Mouse (Mus musculus) adipocyte (in vitro differentiated cells): ENCODE results near the gene Sertad3.

ENCODE experiments used
- DNase-seq: peaks from one replicate; pipeline ENCODE4 v3.0.0-alpha.2; 2016; ENCODE audit warnings: low spot score

Sertad3 gene

DNA sequence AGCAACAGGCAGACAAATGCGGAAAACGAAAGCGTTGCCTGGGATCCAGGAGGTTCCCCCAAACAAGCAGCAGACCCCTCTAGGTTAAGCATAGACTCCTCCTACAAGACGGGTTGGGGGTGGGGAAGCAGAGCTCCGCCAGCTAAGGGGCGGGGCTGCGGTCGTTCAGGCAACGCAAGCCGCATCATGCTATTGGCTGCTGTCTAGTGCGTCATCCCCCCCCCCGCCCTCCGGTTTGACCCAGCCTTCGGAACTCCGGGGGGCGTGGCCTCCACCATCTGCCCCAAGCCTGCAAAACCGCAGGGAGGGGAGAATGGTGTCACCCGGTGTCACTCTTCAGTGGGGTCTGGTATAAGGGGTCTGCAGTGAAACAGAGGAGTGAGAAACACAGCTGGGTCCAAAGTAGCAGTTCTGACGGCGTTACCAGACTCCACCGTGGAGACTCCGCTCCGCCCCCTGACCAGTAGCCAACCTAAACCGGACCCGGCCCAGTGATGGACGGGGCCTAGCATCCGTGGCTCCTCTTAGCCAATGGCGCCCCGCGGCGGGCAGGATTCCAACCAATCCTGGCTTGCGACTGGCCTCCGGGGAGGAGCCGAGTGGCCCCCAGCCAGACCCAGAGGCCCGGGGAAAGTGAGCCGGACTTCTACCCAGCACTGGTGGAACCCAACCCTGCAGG is at the start of gene Sertad3:
TSS of gene Sertad3 (plus strand) at position 613 of the 679 bp plus-strand sequence.
- peak; percentile 96 for DNase-seq

DNA sequence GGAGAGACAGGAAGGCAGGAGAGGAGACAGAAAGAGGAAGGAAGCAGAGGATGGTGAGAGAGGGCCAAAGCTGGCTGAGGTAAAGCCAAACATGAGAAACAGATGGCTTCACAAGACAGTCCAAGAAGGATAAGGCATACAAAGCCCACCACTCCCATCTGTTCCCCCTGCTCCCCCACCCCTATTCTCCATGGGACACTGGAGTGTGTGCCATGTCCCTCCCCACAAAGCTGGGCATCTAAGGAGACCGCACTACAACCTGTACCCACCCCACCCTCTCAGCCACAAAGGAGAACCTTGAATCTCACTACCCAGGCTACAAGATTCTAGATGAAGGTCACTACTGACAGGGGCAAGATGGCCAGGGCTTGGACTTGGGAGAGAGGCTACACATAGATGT is 46.2 kb upstream of the Sertad3 start:
- no peak for DNase-seq

DNA sequence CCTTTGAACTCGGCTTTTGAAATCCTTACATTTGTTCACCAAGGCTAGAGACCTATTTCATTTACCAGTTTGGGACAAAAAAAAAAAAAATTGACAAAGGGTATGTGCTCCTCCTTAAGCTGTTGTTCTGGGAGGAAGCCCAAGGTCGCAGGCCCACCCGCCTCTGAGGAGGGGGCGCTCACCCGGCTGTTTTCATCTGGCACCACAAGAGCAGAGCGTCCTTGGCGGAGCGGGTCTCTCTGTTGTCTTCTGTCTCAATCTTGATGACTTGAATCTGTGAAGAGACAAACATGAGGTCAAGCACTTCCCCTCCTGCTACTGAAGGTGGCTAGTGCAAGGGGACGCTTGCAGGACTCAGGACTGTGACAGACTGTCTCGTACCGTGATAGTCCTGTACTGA is 45.6 kb upstream of the Sertad3 start:
- no peak for DNase-seq

DNA sequence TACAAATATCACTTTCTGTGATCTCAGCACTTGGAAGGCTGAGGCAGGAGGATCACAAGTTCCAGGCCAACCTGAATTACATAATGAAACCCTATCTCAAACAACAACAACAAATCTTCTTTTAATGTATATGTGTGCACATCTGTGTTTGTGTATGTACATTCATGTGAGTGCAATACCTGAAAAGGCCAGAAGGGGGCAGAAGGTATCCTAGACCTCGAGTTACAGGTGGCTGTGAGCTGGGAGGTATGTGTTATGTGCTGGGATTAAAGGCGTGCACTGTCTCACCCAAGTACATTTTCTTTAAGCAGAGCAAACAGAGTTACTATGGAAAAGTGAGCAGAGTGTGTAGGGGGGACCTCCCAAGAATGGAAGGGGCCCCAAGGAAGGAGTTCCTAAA is 44.4 kb upstream of the Sertad3 start:
- DNase-seq, result no peak

DNA sequence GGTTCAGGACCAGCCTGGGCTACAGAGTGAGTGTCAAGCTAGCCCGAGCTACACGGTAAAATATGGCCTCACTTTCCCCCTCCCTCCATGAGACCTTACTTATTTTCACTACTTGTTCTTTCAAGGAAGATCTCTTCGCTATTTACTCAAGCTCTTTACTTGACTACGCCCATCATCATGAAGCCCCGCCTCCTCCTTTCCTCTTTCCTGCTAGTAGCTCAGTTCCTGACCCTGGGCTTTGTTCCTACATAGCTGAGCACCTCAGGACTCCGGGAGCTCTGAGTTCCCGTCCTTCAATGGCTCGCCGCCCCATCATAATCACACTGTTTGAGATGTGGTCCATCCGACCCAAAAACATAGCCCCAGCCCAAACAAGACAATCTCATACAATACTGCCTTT is 40.2 kb upstream of the Sertad3 start:
- no peak for DNase-seq

DNA sequence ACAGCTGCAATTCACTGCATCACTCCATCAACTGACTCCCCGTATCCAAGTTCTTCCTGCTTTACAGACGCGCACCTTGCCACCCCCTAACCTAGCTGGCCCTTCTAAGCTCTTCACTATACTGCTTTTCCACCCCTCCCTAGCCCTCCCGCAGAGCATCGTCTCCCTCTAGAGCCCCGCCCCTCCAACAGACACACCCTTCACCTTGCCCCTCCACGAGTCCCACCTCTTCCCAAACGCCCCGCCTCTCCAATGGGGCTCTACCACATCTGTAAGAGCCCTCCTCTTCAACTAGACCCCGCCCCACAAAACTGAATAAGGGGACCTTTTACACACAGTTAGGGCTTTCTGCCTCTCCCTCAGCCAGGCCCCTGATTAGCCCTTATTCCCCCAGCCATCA is 39.8 kb upstream of the Sertad3 start:
- no peak for DNase-seq

DNA sequence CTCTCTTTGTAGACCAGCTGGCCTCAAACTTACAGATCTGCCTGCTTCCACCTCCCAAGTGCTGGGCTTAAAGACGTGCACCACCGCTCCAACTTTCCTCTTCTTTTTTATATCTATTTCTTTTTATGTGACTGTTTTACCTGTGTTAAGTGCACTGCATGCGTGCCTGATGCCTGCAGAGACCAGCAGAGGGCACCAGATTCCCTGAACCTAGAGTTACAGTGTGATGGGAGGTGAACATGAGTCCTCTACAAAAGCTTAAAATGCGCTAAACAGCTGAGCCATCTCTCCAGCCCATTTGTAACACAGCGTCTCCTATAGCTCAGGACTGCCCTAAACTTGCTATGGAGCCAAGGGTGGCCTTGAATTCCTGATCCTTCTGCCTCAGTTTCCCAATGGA is 36.0 kb upstream of the Sertad3 start:
- DNase-seq, result no peak

DNA sequence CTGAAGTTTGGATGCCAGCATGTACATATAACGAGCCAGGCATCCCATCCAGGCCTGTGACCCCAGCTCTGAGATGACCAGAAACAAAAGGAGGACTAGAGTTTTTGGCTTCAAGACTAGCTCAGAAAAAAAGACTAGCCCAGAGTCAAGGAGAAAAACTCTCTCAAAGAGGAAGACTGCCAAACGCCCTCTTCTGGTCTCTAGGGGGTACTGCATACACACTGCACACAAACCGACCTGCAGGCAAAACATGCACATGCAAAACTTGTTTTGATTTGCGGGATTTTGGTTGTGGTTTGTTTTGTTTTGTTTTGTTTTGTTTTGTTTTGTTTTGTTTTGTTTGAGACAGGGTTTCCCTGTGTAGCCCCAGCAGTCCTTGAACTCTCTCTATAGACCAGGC is 33.6 kb upstream of the Sertad3 start:
- DNase-seq, result no peak

DNA sequence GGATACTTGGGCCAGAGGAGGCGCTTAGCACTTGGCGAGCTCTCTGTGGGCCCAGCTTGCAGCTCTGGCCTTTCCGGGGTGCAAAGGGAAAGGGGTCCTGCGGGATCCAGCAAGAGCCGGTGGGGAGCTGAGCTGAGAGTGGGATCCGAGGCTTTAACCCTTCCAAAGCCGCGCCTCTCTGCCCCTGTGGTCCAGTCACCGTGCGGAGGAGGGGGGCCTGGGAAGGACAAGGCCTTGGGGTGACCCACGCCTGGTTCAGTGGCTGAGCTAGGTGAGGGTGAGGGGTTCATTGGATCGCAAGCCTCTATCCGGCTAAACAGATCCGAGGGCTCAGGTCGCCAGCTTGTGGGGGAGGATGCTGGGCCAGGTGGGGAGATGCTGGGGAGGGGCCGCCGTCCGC is 27.5 kb upstream of the Sertad3 start:
- DNase-seq, result no peak

DNA sequence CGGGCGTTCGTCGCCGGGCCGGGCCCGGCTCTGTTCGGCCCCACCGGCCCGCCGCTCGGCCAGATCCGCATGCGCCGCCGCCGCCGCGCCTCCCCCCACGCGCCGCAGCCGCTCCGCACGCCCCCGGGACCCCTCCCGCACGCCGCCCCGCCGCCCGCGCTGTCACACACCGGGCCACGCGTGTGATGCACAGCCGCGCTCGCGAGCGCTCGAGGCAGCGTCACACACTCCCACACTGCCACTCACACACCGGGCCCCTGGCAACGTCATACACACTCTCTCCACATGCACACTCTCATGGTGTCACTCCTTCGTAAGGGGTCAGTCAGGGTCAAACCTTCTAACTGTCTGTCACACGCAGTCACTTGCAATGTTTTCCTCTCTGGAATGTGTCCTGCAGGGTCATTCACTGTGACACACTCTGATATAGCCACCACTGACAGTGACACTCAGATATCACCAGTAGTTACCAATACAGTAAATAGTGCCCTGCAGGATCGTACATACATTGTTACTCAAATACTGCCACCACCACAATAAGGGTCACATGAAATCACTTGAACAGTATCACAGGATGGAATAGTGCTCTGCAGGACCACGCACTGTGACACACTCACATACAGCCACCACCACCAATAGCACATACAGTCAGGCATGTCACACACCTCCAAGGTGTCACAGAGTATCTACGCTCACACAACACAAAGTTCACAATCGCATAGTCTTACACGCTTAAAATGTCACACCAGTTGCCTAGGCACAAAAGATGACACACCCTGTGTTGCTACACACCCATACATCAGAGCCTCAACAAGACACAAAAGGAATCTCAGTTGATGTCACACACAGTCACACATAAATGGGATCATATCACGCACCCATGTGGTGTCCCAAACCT is 26.8 kb upstream of the Sertad3 start:
- no peak for DNase-seq

DNA sequence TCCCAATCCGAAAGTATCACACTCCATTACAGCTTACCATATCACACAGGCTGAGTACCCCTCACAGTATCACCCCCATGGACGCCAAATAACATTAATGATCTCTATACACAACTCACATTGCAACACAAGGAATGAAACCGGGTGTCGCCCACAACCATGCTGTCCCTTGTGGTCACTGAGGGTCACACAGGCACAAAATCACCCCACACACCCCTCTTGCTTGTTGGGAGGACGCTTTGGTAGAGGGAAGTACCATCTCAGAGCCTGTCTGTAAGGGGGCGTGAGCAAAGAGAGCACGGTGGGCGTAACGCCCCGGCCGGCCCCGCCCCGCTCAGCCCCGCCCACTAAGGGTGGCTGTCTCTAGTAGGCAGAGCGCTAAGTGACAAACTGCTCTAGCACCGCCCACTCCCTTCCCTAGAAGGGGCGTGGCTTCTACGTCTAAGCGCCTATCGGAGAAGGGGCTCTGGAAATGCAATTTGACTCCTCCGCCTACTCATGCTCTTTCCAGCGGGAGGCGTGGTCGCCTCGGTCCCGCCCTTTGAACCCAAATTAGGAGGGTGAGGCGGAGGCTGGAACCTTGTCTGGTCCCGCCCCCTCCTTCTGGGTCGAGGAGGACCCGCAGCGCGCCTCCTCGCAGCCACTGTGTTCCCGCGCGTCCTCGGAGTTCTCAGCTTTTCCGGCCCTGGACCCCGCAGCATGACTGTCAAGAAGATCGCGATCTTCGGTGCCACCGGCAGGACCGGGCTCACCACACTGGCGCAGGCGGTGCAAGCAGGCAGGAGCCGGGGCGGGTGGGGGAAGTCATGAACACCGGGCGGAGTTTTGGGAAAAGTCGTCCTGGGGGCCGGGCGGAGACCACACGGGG is 25.9 kb upstream of the Sertad3 start, which contains the start of the genes Sptbn4 and Blvrb:
TSS of gene Sptbn4 (minus strand) at position 268 of the 868 bp plus-strand sequence.
TSS of gene Blvrb (plus strand) at position 560 of the 868 bp plus-strand sequence.
- DNase-seq, result peak; percentile 97

DNA sequence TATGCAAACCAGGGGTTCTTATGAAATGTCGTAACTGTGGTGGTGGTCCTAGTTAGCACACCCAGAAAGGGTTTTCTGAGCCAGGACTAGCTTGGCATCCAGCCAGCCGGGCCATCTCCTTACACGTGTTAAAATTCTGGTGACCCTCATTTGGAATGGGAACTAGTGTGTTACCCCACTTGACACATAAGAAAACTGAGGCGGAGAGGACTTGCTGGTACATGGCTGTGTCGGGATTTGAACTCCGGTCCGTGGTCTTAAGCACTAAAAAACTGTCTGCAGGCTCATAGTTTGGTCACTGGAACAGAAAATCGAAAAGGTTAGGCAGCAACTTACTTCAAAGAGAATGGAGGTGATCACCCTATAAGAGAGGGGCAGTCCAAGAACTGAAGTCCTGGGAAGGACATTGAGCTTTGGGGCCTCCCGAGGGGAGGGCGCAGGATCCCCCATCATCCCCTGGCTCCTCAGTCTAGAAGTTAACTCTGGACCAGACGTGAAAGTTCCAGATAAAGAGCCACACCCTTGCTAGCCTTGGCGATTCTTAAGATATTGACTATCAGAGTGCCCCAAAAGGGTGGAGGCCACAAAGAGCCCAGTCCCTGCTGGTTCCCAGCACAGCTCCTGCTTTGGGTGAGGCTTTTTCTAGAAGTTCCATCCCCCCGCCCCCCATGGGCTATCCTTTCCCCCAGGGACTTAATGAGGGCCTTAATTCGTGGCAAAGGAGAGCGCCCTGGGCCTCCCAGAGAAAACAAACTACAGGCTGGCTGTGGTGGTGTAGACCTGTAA is 25.0 kb upstream of the Sertad3 start:
- peak; percentile 20 for DNase-seq

DNA sequence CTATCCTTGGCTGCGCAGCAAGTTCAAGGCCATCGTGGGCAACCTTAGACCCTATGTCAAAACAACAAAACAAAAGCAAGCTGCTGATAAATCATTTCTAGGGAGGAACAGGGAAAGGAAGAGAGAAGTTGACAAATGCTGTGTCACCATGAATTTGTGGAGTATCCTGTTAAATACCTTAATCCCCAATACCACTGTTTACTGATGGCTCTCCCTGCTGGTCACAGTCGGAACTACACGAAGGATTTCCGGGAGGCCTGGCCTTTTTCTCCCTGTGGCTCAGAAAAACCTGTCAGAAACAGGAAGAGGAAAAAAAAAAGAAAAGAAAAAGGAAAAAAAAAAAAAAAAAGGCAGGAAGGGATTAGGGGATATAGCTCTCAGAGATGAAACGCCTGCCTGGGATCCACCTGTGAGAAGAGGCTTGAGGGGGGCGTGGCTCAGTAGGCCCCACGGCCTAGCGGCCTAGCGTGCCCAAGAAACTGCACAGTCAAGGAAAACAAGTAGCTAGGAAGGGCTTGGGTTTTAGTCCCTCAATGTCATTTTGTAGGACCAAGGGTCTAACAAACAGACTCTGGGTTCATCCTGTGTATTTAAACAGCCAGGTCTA is 24.2 kb upstream of the Sertad3 start:
- peak; percentile 84 for DNase-seq

DNA sequence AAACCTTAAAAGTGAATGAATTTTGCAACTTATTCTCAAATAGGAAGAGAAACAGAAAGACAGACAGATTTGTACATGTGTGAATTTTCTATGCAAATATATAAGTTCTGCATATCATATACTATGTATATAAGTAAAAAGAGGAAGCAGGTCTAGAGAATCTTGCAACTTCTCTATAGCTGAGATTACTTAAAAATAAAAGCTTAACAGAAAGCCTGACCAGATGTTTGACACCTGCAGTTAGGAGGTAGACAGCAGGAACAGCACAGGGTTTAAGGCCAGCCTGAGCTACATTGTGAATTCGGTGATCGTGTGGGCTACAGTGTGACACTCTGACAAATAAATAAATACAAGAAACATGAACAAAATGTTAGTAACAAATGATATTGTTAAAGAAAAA is 22.2 kb upstream of the Sertad3 start:
- DNase-seq, result no peak

DNA sequence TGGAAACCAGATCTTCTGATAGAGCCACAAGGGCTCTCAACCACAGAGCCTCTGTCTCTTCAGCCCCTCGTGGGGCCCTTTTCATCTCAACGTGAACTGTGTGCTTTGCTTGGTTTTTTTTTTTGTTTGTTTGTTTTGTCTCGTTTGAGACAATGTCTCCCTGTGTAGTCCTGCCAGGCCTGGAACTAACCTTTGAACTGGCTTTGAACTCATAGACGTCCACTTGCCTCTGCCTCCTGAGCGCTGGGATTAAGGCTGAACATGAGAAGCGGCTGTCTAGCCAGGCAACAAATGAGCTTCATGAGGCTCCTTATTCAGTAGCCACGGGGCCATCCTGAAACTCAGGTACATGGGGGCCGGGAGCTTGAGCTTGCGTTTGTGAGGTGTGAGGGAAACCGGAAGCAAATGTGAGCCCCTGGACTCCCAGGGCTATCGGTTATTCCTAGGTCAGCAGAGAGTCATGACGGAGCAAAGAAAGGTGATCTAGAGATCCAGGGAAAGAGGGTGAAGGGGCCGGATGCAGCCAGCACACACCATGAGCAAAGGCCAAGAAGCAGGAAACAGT is 21.3 kb upstream of the Sertad3 start:
- DNase-seq, result no peak

DNA sequence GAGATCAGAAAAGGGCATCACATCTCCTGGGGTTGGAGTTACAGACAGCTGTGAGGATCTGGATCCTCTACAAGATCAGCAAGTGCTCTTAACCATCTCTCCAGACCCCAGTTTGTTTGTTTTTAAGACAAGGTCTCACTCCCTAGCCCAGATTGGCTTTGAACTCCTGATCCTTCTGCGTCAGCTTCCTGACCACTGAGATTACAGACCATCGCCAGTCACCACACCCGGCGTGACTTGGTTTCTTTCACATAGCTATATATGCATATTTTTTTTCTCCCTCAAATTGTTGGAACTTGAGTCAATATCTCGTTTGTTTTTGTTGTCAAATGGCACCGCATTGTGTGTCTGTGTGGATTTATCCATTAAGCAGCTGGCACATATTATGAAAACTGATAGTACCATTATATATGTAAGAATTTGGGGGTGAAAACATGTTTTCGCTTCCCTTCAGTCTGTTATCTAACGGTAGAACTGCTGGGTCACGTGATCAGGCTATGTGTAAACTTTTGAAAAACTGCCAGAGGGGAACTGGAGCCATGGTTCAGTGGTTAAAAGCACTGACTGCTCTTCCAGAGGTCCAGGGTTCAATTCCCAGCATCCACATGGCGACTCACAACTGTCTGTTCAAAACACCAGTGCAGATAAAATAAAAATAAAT is 19.0 kb upstream of the Sertad3 start:
- no peak for DNase-seq

DNA sequence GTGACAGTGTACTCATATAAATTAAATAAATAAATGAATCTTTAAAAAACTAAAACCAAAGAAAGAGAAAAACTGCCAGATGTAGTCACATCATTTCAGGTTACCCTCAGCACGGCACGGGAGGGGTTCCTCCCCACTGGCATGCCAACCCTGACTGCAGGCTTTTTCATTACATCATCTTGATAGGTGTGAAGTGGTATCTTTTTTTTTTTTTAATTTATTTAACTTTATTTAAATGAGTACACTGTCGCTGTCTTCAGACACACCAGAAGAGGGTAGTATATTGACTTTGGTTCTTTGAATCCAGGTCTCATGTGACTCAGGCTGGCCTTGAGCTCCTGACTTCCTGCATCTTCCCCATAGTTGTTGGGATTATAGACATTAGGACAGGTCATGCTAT is 18.3 kb upstream of the Sertad3 start:
- no peak for DNase-seq

DNA sequence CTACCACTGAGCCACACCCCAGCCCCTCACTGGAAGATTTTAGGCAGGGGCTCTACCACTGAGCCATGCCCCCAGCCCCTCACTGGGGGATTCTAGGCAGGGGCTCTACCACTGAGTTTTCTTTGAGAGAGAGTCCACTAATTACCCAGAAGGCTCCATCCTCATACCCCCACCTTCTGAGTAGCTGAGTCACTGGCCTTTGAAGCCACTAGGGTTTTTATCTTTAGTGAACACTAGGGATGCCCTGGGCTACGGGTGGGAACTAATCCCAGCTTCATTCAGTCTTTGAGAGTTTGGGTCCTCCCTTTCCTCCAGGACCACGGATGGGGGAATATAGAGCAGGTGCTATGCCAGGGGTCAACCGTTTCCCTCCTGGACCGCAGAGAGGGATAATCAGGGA is 15.0 kb upstream of the Sertad3 start:
- DNase-seq, result no peak

DNA sequence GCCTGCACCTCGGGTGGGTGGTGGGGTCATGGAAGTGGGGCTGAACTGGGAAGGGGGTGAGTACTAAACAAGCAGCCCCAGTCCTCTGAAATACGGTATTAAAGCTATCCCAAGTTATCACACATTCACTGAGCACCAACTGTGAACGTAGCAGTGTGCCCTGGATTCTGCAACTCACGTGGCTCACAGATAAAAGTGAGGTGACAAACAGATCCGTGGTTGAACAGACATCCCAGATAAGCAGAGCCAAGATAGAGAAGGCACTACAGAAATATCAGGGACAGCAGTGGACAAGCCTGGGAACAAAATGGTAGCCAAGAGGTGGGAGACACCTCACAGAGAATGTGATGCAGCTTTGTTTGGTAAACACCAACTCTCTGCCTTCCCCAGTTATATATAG is 13.9 kb upstream of the Sertad3 start:
- no peak for DNase-seq

DNA sequence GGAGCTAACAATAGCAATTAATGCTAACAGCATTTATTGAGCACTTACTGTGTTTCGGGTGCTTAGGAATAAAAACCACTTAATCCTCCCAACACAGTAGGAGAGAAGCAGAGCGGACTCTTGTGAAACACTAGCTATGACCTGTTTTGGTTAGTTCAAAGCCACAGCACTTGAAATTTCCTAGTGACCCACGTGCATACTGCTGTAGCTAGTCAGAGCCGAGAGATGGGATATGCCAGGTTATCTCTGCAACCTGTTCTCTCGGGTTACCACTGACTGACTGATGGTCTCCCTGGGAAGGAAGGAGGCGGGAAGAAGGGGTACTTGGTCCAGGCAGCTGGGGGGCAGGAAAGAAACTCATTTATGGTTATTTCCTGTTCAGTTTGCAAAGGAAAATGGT is 13.1 kb upstream of the Sertad3 start:
- DNase-seq, result no peak
